In genomic region chr6:87583991-87584390, GRCm38 (mm10) we compare ENCODE assay signal across 11 mouse cellular contexts.
"Had no signal": no experiment of that assay in that cellular context is flagged by ENCODE, and none has a peak within 500 bp of the region (broad histone marks: within the 10 kb centered on the region; RNA-seq: fewer than 3 reads in every experiment).

No protein-coding gene starts in this region.

- DNase-seq: kidney, adult 2 months; kidney, postnatal 14 days; lung, adult 2 months; lung, postnatal 36 days; right cerebral cortex, postnatal 25 days; thymus, postnatal 4 days had no signal

- H3K9ac ChIP-seq: kidney, embryonic 15.5 days; midbrain, embryonic 13.5 days had no signal

- H3K4me3 ChIP-seq: kidney, embryonic 15.5 days; left cerebral cortex, adult 2 months; limb, embryonic 10.5 days; midbrain, embryonic 13.5 days had no signal

- H3K9me3 ChIP-seq: kidney, embryonic 15.5 days; limb, embryonic 10.5 days; midbrain, embryonic 13.5 days had no signal

- H3K4me1 ChIP-seq: midbrain, embryonic 13.5 days had no signal

- H3K4me2 ChIP-seq: kidney, embryonic 15.5 days; midbrain, embryonic 13.5 days had no signal

- H3K36me3 ChIP-seq: kidney, embryonic 15.5 days; limb, embryonic 10.5 days; midbrain, embryonic 13.5 days had no signal

- H3K27ac ChIP-seq: kidney, embryonic 15.5 days; left cerebral cortex, adult 2 months; limb, embryonic 10.5 days; midbrain, embryonic 13.5 days; stomach, postnatal 0 days had no signal

- ATAC-seq: midbrain, embryonic 13.5 days had no signal
